ENCODE assay signal across 9 mouse cellular contexts in the genomic region with DNA sequence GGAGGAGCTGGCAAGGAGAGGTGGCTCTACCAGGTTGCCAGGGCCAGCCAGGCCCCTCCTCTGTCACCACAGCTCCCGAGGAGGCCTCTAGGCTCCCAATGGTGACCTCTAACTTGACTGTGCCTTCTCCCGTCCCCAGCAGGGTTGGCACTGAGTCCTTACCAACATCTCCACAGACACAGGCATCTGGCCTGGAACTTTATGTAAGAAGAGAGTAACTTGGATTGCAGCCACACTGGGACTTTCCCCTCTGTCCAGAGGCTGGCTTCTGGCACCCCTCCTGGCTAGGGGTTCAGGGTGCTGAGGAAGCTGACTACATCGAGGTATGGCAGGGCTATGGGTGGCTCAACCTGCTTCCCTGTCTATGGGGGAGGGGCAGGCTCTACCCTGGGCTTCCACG. TPM values are rescaled to one million over a fixed set of nuclear protein-coding genes. Genes with fewer than 3 reads are reported as not detected.
DNase-seq lines count a peak whose midpoint lies in the region; ATAC-seq and TF ChIP-seq lines count a peak whose summit lies in the region.
"Had no signal": no experiment of that assay in that cellular context is flagged by ENCODE, and none has a peak within 500 bp of the region (broad histone marks: within the 10 kb centered on the region; RNA-seq: fewer than 3 reads in every experiment).

No protein-coding gene starts in this region.

- H3K4me1 ChIP-seq in hindbrain, postnatal 0 days (ENCODE audit: insufficient read depth, low read length): peaks cover 26% of the 10 kb centered on the region
- peaks cover 55% of the 10 kb centered on the region for H3K4me1 ChIP-seq in hindbrain, embryonic 10.5 days (replicated peaks)

- no peaks in the 10 kb centered on the region for H3K36me3 ChIP-seq in hindbrain, postnatal 0 days (ENCODE audit: insufficient read depth, low read length)
- peaks cover 95% of the 10 kb centered on the region for H3K36me3 ChIP-seq in hindbrain, embryonic 10.5 days

- H3K27me3 ChIP-seq in hindbrain, postnatal 0 days (ENCODE audit: insufficient read depth, low read length): no peaks in the 10 kb centered on the region
- no peaks in the 10 kb centered on the region for H3K27me3 ChIP-seq in hindbrain, embryonic 10.5 days (ENCODE audit: insufficient read depth, poor library complexity, severe bottlenecking)

- ATAC-seq in hindbrain, postnatal 0 days: peak; percentile 24; the same call in 1 of the 2 replicates
- no peak for ATAC-seq in megakaryocyte progenitor cell, adult 5-6 weeks (replicated peaks; ENCODE audit: poor library complexity)

- peak; percentile 64 for DNase-seq in hindbrain, postnatal 0 days (ENCODE audit: low spot score)
- DNase-seq in hindbrain, embryonic 10.5 days (ENCODE audit: low spot score): no peak
- peak; percentile 86 for DNase-seq in adipocyte (ENCODE audit: low spot score)
- peak; percentile 60 for DNase-seq in adrenal gland, postnatal 25 days
- peak; percentile 43 for DNase-seq in kidney, postnatal 14 days
- DNase-seq in retina, embryonic 14.5 days (ENCODE audit: low spot score): no peak
- DNase-seq: lung, embryonic 14.5 days; thymus, postnatal 25 days had no signal

- no peaks in the 10 kb centered on the region for H3K9me3 ChIP-seq in hindbrain, postnatal 0 days (ENCODE audit: low read length)
- no peaks in the 10 kb centered on the region for H3K9me3 ChIP-seq in hindbrain, embryonic 10.5 days

- TF ChIP-seq CTCF in hindbrain, postnatal 0 days (IDR thresholded peaks at IDR 0.05; ENCODE audit: low read depth): no peak

- no peak overlapping the region for H3K4me3 ChIP-seq in hindbrain, postnatal 0 days (ENCODE audit: low read length)
- no peak overlapping the region for H3K4me3 ChIP-seq in hindbrain, embryonic 10.5 days

- H3K27ac ChIP-seq in hindbrain, postnatal 0 days: no peak overlapping the region
- no peak overlapping the region for H3K27ac ChIP-seq in hindbrain, embryonic 10.5 days

- no peak overlapping the region for H3K4me2 ChIP-seq in hindbrain, postnatal 0 days (ENCODE audit: low read depth, low read length)
- H3K4me2 ChIP-seq: lung, embryonic 14.5 days had no signal

- 50% methylated on average over 4 of the region's 4 CpGs for WGBS in hindbrain, postnatal 0 days
- WGBS in hindbrain, embryonic 10.5 days: 85% methylated on average over 4 of the region's 4 CpGs

- H3K9ac ChIP-seq in hindbrain, postnatal 0 days (replicated peaks; ENCODE audit: low read length): no peak overlapping the region
- H3K9ac ChIP-seq: lung, embryonic 14.5 days had no signal

RNA-seq across cellular contexts. Expression of a gene that starts 13.7 kb away (rescaled TPM):
- total RNA-seq in hindbrain, postnatal 0 days (2014; rRNA removed): 42.8 and 56.9 TPM in 2 replicates
- polyA plus RNA-seq in hindbrain, postnatal 0 days (2015; fragmentation: Nextera tagmentation; extraction: Ambion mirVana): 9.5 and 10.6 TPM in 2 replicates
- 17.5 and 25.4 TPM in 2 replicates for polyA plus RNA-seq in hindbrain, embryonic 10.5 days (2016; fragmentation: Nextera tagmentation; extraction: Ambion mirVana)
- total RNA-seq in adrenal gland, postnatal 25 days (2021): 102 and 104 TPM in 2 replicates
- total RNA-seq in megakaryocyte progenitor cell, adult 5-6 weeks (2015): 0.71 and 3.3 TPM in 2 replicates
- total RNA-seq in megakaryocyte progenitor cell, adult 5-6 weeks (2017): 0.47 and 1.2 TPM in 2 replicates

Comparison
In these comparisons a context has a peak if more than half of its experiments do, and no peak if none do; other contexts are left out.
1. DNase-seq: peak in hindbrain, postnatal 0 days (single experiment), adipocyte (single experiment), adrenal gland, postnatal 25 days (single experiment) and kidney, postnatal 14 days (single experiment); none in hindbrain, embryonic 10.5 days (single experiment) and retina, embryonic 14.5 days (single experiment).
2. RNA of a gene that starts 13.7 kb away (total RNA-seq): 102 to 104 TPM in adrenal gland, postnatal 25 days and 42.8 to 56.9 TPM in hindbrain, postnatal 0 days; 0.47 to 3.3 TPM in megakaryocyte progenitor cell, adult 5-6 weeks; every median in the first group is over 10 times any median in the second.